Mouse (Mus musculus) liver, adult 2 months (tissue): Measurements from ENCODE around the gene Taf8. TPM values are rescaled to one million over a fixed set of nuclear protein-coding genes. Genes with fewer than 3 reads are reported as not detected.

Experiments
- DNase-seq: peaks from one replicate; pipeline ENCODE4 v3.0.0-alpha.2; 2011; ENCODE audit warnings: low read depth, low spot score; ENCODE audit errors: extremely low read depth
- H3K27ac ChIP-seq: fragments of 200-500 bp; replicated peaks from 2 replicates; pipeline ENCODE4 v1.5.1; 2012; ENCODE audit warnings: low read depth, mild to moderate bottlenecking, control low read depth, inconsistent platforms, low read length; ENCODE audit not compliant: insufficient read depth
- H3K27me3 ChIP-seq: fragments of 200-500 bp; 2 replicates; pipeline ENCODE4 v1.6.1; 2012; ENCODE audit warnings: mild to moderate bottlenecking, moderate library complexity, low read length, inconsistent platforms; ENCODE audit not compliant: control insufficient read depth, insufficient read depth
- H3K36me3 ChIP-seq: fragments of 200-500 bp; 2 replicates; pipeline ENCODE4 v1.6.1; 2012; ENCODE audit warnings: low read length, inconsistent platforms; ENCODE audit not compliant: control insufficient read depth, insufficient read depth
- H3K4me1 ChIP-seq: fragments of 200-500 bp; 2 replicates; pipeline ENCODE4 v1.6.1; 2011; ENCODE audit warnings: low read length; ENCODE audit not compliant: control insufficient read depth, insufficient read depth
- H3K4me3 ChIP-seq: fragments of 200-500 bp; 2 replicates; pipeline ENCODE4 v1.5.1; 2011; ENCODE audit warnings: low read depth, mild to moderate bottlenecking, control low read depth, low read length, moderate library complexity; ENCODE audit not compliant: insufficient read depth
- H3K79me2 ChIP-seq: fragments of 200-500 bp; 2 replicates; pipeline ENCODE4 v1.6.1; 2012; ENCODE audit warnings: inconsistent platforms, mild to moderate bottlenecking, low read length, moderate library complexity; ENCODE audit not compliant: control insufficient read depth, insufficient read depth
- H3K9ac ChIP-seq: fragments of 200-500 bp; 2 replicates; pipeline ENCODE4 v1.6.1; 2012; ENCODE audit warnings: low read depth, mild to moderate bottlenecking, control low read depth, inconsistent platforms, low read length
- CTCF ChIP-seq: fragments of 200-500 bp; IDR thresholded peaks from 2 replicates; pipeline ENCODE4 v1.5.1; 2011; ENCODE audit warnings: low read depth, low read length, control low read depth
- POLR2A ChIP-seq: fragments of 200-500 bp; IDR thresholded peaks from 2 replicates; pipeline ENCODE4 v1.6.1; 2011; ENCODE audit warnings: low read length, control low read depth; ENCODE audit not compliant: insufficient read depth; ENCODE audit errors: extremely low read depth
- WGBS: fragments of 180-500 bp; shearing (Covaris S2); methylation state at CpG from one replicate; pipeline ENCODE4 v1.1.7; 2018; 5-methylcytosine and 5-hydroxymethylcytosine counted together
- polyA plus RNA-seq: library from polyadenylated mRNA; depleted of rRNA; stranded (reverse); fragments of >200 nt; gene quantifications from 2 replicates; pipeline ENCODE4 v1.2.3, GENCODE M21; 2012
- total RNA-seq: library from RNA; depleted of rRNA; stranded (reverse); fragments of >200 nt; gene quantifications from 2 replicates; pipeline ENCODE4 v1.2.3, GENCODE M21; 2014

Taf8 gene
- total and polyA plus RNA-seq, 2 experiments, result 8.2 to 9.6 TPM

GRCm38 (mm10) chr17:47515180-47515844, 13.2 kb upstream of the Taf8 start:
- Histone ChIP-seq H3K27me3 (no peaks in the 10 kb centered on the region), H3K4me3 (no peak overlapping the region), H3K9ac (no peak overlapping the region), H3K27ac (no peak overlapping the region), H3K79me2 (peaks cover 13% of the 10 kb centered on the region; the same call in 1 of the 2 replicates), H3K4me1 (peaks cover 5% of the 10 kb centered on the region), H3K36me3 (no peaks in the 10 kb centered on the region)
- no peak for TF ChIP-seq CTCF
- no peak for TF ChIP-seq POLR2A
- DNase-seq, result no peak
- 77% methylated on average over 7 of the region's 7 CpGs for WGBS

GRCm38 (mm10) chr17:47512956-47513775, 11.1 kb upstream of the Taf8 start:
- no peaks in the 10 kb centered on the region for H3K27me3 ChIP-seq
- WGBS, result 83% methylated on average over 10 of the region's 10 CpGs
- no peak overlapping the region for H3K4me3 ChIP-seq
- H3K4me1 ChIP-seq, result peaks cover 7% of the 10 kb centered on the region
- no peak for DNase-seq
- H3K9ac ChIP-seq, result no peak overlapping the region
- TF ChIP-seq POLR2A (no peak), CTCF (no peak)
- H3K79me2 ChIP-seq, result peaks cover 16% of the 10 kb centered on the region; the same call in 1 of the 2 replicates
- H3K36me3 ChIP-seq, result no peaks in the 10 kb centered on the region
- H3K27ac ChIP-seq, result no peak overlapping the region

- peak; percentile 99 for DNase-seq
- 15% methylated on average over 25 of the region's 25 CpGs for WGBS
- H3K4me3 ChIP-seq, result peak overlapping the region; percentile 34; the same call in 1 of the 2 replicates
- peak overlapping the region; percentile 60 for H3K27ac ChIP-seq
- H3K27me3 ChIP-seq, result no peaks in the 10 kb centered on the region
- no peaks in the 10 kb centered on the region for H3K36me3 ChIP-seq
- TF ChIP-seq POLR2A (0 out of 2 replicates have a peak, but pooled peaks have one; percentile 32), CTCF (peak; percentile 88)
- peaks cover 13% of the 10 kb centered on the region; the same call in 1 of the 2 replicates for H3K79me2 ChIP-seq
- H3K4me1 ChIP-seq, result peaks cover 13% of the 10 kb centered on the region
- peak overlapping the region; percentile 72 for H3K9ac ChIP-seq
These were observed 9.3 kb upstream of the Taf8 start for GRCm38 (mm10) chr17:47511111-47512020.

- no peak for TF ChIP-seq POLR2A
- no peak for TF ChIP-seq CTCF
- 0 out of 2 replicates have a peak, but pooled peaks cover 6% of the 10 kb centered on the region for H3K79me2 ChIP-seq
- no peaks in the 10 kb centered on the region for H3K27me3 ChIP-seq
- H3K36me3 ChIP-seq, result no peaks in the 10 kb centered on the region
- DNase-seq, result peak; percentile 30
- peak overlapping the region; percentile 45 for H3K27ac ChIP-seq
- H3K9ac ChIP-seq, result no peak overlapping the region
- 45% methylated on average over 9 of the region's 9 CpGs for WGBS
- peaks cover 24% of the 10 kb centered on the region for H3K4me1 ChIP-seq
- H3K4me3 ChIP-seq, result no peak overlapping the region
These were observed 7.1 kb upstream of the Taf8 start for GRCm38 (mm10) chr17:47509031-47509705.

GRCm38 (mm10) chr17:47508012-47508608, 6.0 kb upstream of the Taf8 start:
- 1% methylated on average over 12 of the region's 12 CpGs for WGBS
- peaks cover 24% of the 10 kb centered on the region for H3K4me1 ChIP-seq
- DNase-seq, result peak; percentile 94
- H3K27ac ChIP-seq, result peak overlapping the region; percentile 89
- H3K27me3 ChIP-seq, result no peaks in the 10 kb centered on the region
- H3K9ac ChIP-seq, result peak overlapping the region; percentile 78
- no peaks in the 10 kb centered on the region for H3K36me3 ChIP-seq
- H3K79me2 ChIP-seq, result 0 out of 2 replicates have a peak, but pooled peaks cover 6% of the 10 kb centered on the region
- peak overlapping the region; percentile 42 for H3K4me3 ChIP-seq
- no peak for TF ChIP-seq CTCF
- 0 out of 2 replicates have a peak, but pooled peaks have one; percentile 47 for TF ChIP-seq POLR2A
